Mouse (Mus musculus) G1E-ER4 (cell line): Measurements from ENCODE around the gene Apoc2. TPM values are rescaled to one million over a fixed set of nuclear protein-coding genes. Genes with fewer than 3 reads are reported as not detected.

Experiments
- GATA1 ChIP-seq: IDR thresholded peaks from one replicate; pipeline ENCODE4 v1.8.0; 2012; ENCODE audit warnings: low read length, inconsistent platforms
- polyA plus RNA-seq: library from polyadenylated mRNA; stranded (reverse); fragments of >175 nt; gene quantifications from 2 replicates; pipeline ENCODE4 v1.2.3, GENCODE M21; 2012

Gene Apoc2
- polyA plus RNA-seq, 1 experiment: not detected

DNA sequence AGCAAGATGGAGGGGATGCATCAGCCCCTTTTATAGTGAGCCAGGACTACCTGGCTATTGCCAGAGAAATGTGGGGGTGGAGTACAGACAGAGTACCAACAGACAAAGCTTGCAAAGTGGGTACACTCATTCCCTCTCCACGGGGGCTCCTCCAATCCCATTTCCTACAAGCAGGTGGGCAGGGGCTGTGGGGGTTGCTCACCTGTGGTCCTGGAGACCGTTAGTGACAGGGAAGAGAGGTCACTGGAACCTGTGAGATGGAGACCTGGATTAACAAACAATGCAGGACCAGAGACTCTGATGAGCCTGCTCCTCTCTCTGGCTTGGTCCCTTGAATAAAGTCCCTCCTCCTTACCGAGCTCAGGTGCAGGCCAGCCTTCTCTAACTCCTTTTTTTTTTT is 50.0 kb downstream of the Apoc2 start:
- TF ChIP-seq GATA1: no peak

GRCm38 (mm10) chr7:19623433-19623832 is 54.3 kb downstream of the Apoc2 start:
- no peak for TF ChIP-seq GATA1

DNA sequence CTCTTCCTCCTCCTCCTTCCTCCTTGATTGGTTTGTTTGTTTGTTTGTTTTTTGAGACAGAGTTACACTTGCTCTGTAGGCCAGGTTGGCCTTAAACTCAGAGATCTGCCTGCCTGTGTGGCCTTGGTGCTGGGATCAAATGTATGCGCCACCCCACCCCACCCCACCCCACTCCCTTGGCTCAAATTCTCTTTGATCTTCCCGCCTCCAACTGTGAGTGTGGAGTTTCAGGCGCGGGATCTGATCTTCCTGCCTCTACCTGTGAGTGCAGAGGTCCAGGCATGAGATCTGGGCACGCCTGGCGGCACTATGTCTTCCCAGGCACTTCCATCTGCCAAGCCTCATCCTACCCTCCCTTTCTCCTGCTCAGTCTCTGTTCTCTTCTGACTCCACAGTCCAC is 55.5 kb downstream of the Apoc2 start:
- TF ChIP-seq GATA1: no peak

Other genes starting within 250 kb of the Apoc2 start
- gene Mark4, start 219.1 kb downstream of the Apoc2 start, polyA plus RNA-seq: 45.0 and 67.8 TPM in 2 replicates
- gene Exoc3l2, start 214.6 kb downstream of the Apoc2 start, polyA plus RNA-seq: 0.08 TPM in 2 replicates
- 7.4 and 10.3 TPM in 2 replicates for gene Bloc1s3, start 169.6 kb downstream of the Apoc2 start, polyA plus RNA-seq
- 590 and 674 TPM in 2 replicates for gene Trappc6a, start 169.5 kb downstream of the Apoc2 start, polyA plus RNA-seq
- 0.40 and 0.71 TPM in 2 replicates for gene Nkpd1, start 160.1 kb downstream of the Apoc2 start, polyA plus RNA-seq
- 134 and 156 TPM in 2 replicates for gene Ppp1r37, start 114.9 kb downstream of the Apoc2 start, polyA plus RNA-seq
- 3.0 and 3.1 TPM in 2 replicates for gene Zfp296, start 100.7 kb downstream of the Apoc2 start, polyA plus RNA-seq
- gene Gemin7, start 100.3 kb downstream of the Apoc2 start, polyA plus RNA-seq: 91.7 and 117 TPM in 2 replicates
- gene Clasrp, start 73.5 kb downstream of the Apoc2 start, polyA plus RNA-seq: 263 and 292 TPM in 2 replicates
- gene Relb, start 48.5 kb downstream of the Apoc2 start, polyA plus RNA-seq: 0.75 and 0.90 TPM in 2 replicates
- gene Clptm1, start 12.9 kb downstream of the Apoc2 start, polyA plus RNA-seq: 149 and 193 TPM in 2 replicates
- gene Gm44805, start 3.5 kb upstream of the Apoc2 start, polyA plus RNA-seq: not detected in 2 replicates
- gene Apoc4, start 3.5 kb upstream of the Apoc2 start, polyA plus RNA-seq: not detected in 2 replicates
- 4.8 and 6.7 TPM in 2 replicates for gene Apoc1, start 14.7 kb upstream of the Apoc2 start, polyA plus RNA-seq
- 23.7 and 28.1 TPM in 2 replicates for gene Apoe, start 21.2 kb upstream of the Apoc2 start, polyA plus RNA-seq
- gene Tomm40, start 37.5 kb upstream of the Apoc2 start, polyA plus RNA-seq: 694 and 701 TPM in 2 replicates
- 49.4 and 58.6 TPM in 2 replicates for gene Nectin2, start 72.5 kb upstream of the Apoc2 start, polyA plus RNA-seq
- gene Bcam, start 93.1 kb upstream of the Apoc2 start, polyA plus RNA-seq: not detected in 2 replicates
- gene Cblc, start 118.9 kb upstream of the Apoc2 start, polyA plus RNA-seq: not detected in 2 replicates
- gene Bcl3, start 144.8 kb upstream of the Apoc2 start, polyA plus RNA-seq: not detected in 2 replicates
- not detected in 2 replicates for gene Gm19345, start 174.1 kb upstream of the Apoc2 start, polyA plus RNA-seq
- 0.83 and 1.3 TPM in 2 replicates for gene Ceacam16, start 183.4 kb upstream of the Apoc2 start, polyA plus RNA-seq
- gene Ceacam19, start 210.0 kb upstream of the Apoc2 start, polyA plus RNA-seq: not detected in 2 replicates
- not detected in 2 replicates for gene Pvr, start 243.2 kb upstream of the Apoc2 start, polyA plus RNA-seq